Mouse (Mus musculus) intestine, postnatal 0 days (tissue): Measurements from ENCODE around the gene Memo1. TPM values are rescaled to one million over a fixed set of nuclear protein-coding genes. Genes with fewer than 3 reads are reported as not detected.
"Not testable (repeated sequence)": the region's sequence is repeated elsewhere in the genome, so short reads cannot be mapped to it uniquely, and the experiment has no call there.

Source experiments
- ATAC-seq: fragments of 200-750 bp; cut with Nextera tagmentation; 2 replicates; pipeline ENCODE4 v1.8.0; 2017; ENCODE audit warnings: mild to moderate bottlenecking, moderate TSS enrichment, moderate library complexity
- H3K27ac ChIP-seq: fragments of 300-500 bp; sonication (generic); 2 replicates; pipeline ENCODE4 v1.5.1; 2014; ENCODE audit warnings: mild to moderate bottlenecking, low read depth, low read length, moderate library complexity
- H3K27me3 ChIP-seq: fragments of 300-500 bp; sonication (generic); replicated peaks from 2 replicates; pipeline ENCODE4 v1.6.1; 2014; ENCODE audit warnings: low read length, mixed read lengths; ENCODE audit not compliant: control insufficient read depth, insufficient read depth
- H3K36me3 ChIP-seq: fragments of 300-500 bp; sonication (generic); 2 replicates; pipeline ENCODE4 v1.6.1; 2014; ENCODE audit warnings: mild to moderate bottlenecking, moderate library complexity; ENCODE audit not compliant: control insufficient read depth, insufficient read depth
- H3K4me1 ChIP-seq: fragments of 300-500 bp; sonication (generic); replicated peaks from 2 replicates; pipeline ENCODE4 v1.6.1; 2014; ENCODE audit warnings: antibody characterized with exemption, low read length, mixed read lengths; ENCODE audit not compliant: control insufficient read depth, insufficient read depth
- H3K4me2 ChIP-seq: fragments of 300-500 bp; sonication (generic); replicated peaks from 2 replicates; pipeline ENCODE4 v1.6.1; 2014; ENCODE audit warnings: low read depth, mild to moderate bottlenecking, moderate library complexity
- H3K4me3 ChIP-seq: fragments of 300-500 bp; sonication (generic); 2 replicates; pipeline ENCODE4 v1.5.1; 2014; ENCODE audit warnings: low read depth, low read length
- H3K9ac ChIP-seq: fragments of 300-500 bp; sonication (generic); 2 replicates; pipeline ENCODE4 v1.6.1; 2014; ENCODE audit warnings: mild to moderate bottlenecking, low read depth, low read length
- H3K9me3 ChIP-seq: fragments of 300-500 bp; sonication (generic); 2 replicates; pipeline ENCODE4 v1.6.1; 2016; ENCODE audit warnings: mixed run types; ENCODE audit not compliant: control insufficient read depth
- CTCF ChIP-seq: sonication (generic); IDR thresholded peaks from 2 replicates; pipeline ENCODE4 v1.5.1; 2016; ENCODE audit warnings: low read depth, mild to moderate bottlenecking, control low read depth, antibody characterized with exemption, moderate library complexity
- WGBS: fragments of 180-500 bp; shearing (Covaris S2); extraction: QIAGEN DNeasy Blood & Tissue Kit; methylation state at CpG from one replicate; pipeline ENCODE4 v1.1.7; 2014; 5-methylcytosine and 5-hydroxymethylcytosine counted together
- polyA plus RNA-seq: library from polyadenylated mRNA; unstranded; fragments of >200 nt; fragmentation: Nextera tagmentation; extraction: Ambion mirVana; gene quantifications from 2 replicates; pipeline ENCODE4 v1.2.1, GENCODE M21; 2015

The Memo1 gene
- polyA plus RNA-seq, 1 experiment from 2014 or later: 42.6 TPM

DNA sequence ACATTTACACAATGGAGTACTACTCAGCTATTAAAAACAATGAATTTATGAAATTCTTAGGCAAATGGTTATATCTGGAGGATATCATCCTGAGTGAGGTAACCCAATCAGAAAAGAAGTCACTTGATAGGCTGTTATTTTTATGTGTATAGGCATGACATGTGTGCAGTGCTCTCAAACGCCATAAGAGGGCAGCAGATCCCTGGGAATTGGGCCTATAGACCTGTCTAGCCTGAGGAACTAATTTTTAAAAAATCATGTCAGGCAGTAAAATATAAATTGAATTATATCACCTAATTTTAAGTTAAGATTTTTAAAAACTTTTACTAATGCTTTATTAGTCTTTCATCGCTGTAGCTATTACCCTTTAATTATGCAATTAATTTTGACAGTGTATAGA lies 32.8 kb upstream of the Memo1 start:
- 54% methylated on average over 2 of the region's 2 CpGs for WGBS
- H3K36me3 ChIP-seq, H3K4me2 ChIP-seq, H3K4me3 ChIP-seq, H3K9me3 ChIP-seq, H3K27me3 ChIP-seq, H3K4me1 ChIP-seq, H3K27ac ChIP-seq, H3K9ac ChIP-seq: not testable (repeated sequence)
- TF ChIP-seq CTCF: peak; percentile 73
- 0 out of 2 replicates have a peak, but pooled peaks have one; percentile 47 for ATAC-seq

DNA sequence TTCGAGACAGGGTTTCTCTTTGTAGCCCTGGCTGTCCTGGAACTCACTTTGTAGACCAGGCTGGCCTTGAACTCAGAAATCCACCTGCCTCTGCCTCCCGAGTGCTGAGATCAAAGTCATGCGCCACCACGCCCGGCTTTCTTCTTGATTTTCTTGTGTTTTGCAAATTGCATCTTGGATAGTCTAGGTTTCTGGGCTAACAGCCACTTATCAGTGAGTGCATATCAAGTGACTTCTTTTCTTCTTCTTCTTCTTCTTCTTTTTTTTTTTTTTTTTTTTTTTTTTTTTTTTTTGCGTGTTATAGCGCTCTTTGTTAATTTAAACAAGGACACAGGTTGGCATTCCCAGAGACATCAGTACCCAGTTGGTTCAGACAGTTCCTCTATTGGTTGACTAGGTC lies 31.9 kb upstream of the Memo1 start:
- 87% methylated on average over 7 of the region's 7 CpGs for WGBS
- not testable (repeated sequence) for H3K4me3 ChIP-seq, H3K4me2 ChIP-seq, H3K9ac ChIP-seq, H3K9me3 ChIP-seq, H3K27me3 ChIP-seq, H3K36me3 ChIP-seq, H3K4me1 ChIP-seq, ATAC-seq, H3K27ac ChIP-seq

DNA sequence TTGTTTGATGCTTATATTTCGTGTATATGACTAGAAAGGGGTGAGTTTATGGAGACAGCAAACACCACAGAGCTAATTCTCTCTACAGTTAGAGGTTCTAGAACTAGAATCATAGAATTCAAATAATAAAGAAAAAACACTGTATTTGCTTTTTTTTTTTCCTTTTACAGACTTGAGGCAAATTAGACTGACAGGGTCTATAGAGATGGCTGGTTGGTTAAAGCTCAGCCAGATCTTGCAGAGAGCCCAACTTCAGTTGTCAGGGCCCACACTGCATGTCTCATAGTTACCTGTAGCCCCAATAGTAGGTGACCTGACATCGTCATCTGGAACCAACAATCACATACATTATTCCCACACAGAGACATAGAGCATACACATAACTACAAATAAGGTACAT lies 28.5 kb upstream of the Memo1 start, which contains the start of gene Dpy30:
Dpy30 (minus strand) TSS at position 101 of the 400 bp plus-strand sequence.
- Histone ChIP-seq H3K9me3 (no peaks in the 10 kb centered on the region), H3K27me3 (no peaks in the 10 kb centered on the region), H3K36me3 (no peaks in the 10 kb centered on the region), H3K4me1 (no peaks in the 10 kb centered on the region), H3K9ac (no peak within 1 kb of the TSS), H3K4me2 (no peak within 1 kb of the TSS), H3K27ac (no peak within 1 kb of the TSS), H3K4me3 (no peak within 1 kb of the TSS)
- TF ChIP-seq CTCF: no peak
- 87% methylated on average over 2 of the region's 2 CpGs for WGBS
- ATAC-seq: no peak

DNA sequence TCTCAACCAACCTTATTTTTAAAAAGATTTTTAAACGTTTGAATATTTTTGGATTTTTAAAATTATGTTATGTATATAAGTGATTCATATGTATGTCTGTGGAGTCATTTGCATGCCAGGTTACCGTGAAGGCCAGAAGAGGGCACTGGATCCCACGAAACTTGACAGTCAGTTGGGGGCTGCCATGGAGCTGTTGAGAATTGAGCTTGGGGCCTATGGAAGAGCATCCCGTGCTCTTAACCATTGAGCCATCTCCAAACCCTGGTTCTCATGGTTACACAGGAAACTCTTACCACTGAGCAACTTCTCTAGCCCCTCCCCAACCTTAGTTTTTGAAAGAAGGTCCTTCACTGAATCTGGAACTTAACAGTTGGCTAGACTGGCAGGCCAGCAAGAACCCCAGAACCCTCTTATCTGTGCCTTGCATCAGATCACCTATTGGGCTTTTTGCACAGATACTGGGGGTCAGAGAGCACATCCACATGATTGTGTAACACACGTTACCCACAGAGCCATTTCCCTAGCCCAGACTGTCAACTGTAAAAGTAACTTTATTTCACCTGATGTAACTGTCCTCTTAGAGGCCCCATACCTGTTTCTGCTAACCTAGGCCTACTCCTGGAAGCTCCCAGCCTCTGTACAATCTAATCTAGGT lies 27.2 kb upstream of the Memo1 start:
- no peak overlapping the region for H3K9ac ChIP-seq
- ATAC-seq: peak; percentile 61
- H3K9me3 ChIP-seq: no peaks in the 10 kb centered on the region
- H3K4me3 ChIP-seq: no peak overlapping the region
- H3K4me1 ChIP-seq: no peaks in the 10 kb centered on the region
- WGBS: 43% methylated on average over 5 of the region's 5 CpGs
- H3K4me2 ChIP-seq: no peak overlapping the region
- H3K27me3 ChIP-seq: no peaks in the 10 kb centered on the region
- H3K27ac ChIP-seq: no peak overlapping the region
- TF ChIP-seq CTCF: peak; percentile 58
- H3K36me3 ChIP-seq: no peaks in the 10 kb centered on the region

DNA sequence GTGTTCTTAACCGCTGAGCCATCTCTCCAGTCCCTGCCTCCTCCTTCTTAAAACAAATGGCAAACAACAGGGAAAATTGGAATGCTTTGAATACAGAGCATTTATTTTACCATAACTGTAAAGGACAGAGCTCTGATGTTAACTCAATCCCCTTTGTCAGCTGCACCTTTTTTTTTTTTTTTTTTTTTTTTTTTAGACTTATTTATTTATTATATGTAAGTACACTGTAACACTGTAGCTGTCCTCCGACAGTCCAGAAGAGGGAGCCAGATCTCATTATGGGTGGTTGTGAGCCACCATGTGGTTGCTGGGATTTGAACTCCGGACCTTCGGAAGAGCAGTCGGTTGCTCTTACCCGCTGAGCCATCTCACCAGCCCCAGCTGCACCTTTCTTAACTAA lies 23.4 kb upstream of the Memo1 start:
- peak; percentile 39 for TF ChIP-seq CTCF
- H3K27me3 ChIP-seq: no peaks in the 10 kb centered on the region
- ATAC-seq: no peak
- H3K4me2 ChIP-seq: no peak overlapping the region
- H3K4me3 ChIP-seq: no peak overlapping the region
- H3K9ac ChIP-seq: no peak overlapping the region
- no peak overlapping the region for H3K27ac ChIP-seq
- H3K4me1 ChIP-seq: no peaks in the 10 kb centered on the region
- H3K36me3 ChIP-seq: no peaks in the 10 kb centered on the region
- H3K9me3 ChIP-seq: no peaks in the 10 kb centered on the region
- 90% methylated on average over 6 of the region's 6 CpGs for WGBS

DNA sequence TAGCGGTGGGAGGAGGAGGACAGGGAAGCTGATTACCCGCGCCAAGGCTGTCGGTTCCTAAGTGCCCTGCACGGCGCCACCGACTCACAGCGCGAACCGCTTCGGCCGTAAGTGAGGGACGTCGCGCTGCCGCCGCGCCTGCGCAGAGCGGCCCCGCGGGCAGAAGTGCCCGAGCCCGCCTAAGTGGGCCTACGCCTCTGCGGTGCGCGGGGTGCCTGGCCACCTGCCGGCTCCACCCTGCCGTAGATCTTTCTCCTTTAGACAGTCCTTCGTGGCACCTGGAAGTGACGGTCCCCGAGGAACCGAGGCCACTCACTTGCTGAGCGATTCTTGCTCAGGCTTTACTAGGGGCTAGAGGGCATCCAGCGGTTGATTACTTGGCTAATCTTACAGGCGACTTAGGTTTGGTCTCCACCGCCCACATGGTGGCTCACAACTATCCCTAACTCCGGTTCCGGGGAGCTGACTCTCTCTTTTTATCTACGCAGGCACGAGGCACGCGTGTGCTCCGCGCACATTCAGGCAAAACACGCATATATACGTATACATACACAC lies 21.1 kb upstream of the Memo1 start:
- WGBS: under 1% methylated on average over 43 of the region's 48 CpGs
- ATAC-seq: peak; percentile 96
- Histone ChIP-seq H3K36me3 (no peaks in the 10 kb centered on the region), H3K9ac (peak overlapping the region; percentile 82), H3K4me3 (peak overlapping the region; percentile 92), H3K9me3 (no peaks in the 10 kb centered on the region), H3K27me3 (no peaks in the 10 kb centered on the region), H3K4me2 (peak overlapping the region; percentile 79), H3K27ac (peak overlapping the region; percentile 84), H3K4me1 (no peaks in the 10 kb centered on the region)
- peak; percentile 28; the same call in 1 of the 2 replicates for TF ChIP-seq CTCF
